Mouse (Mus musculus) lung, postnatal 0 days (tissue): Measurements from ENCODE around the gene Ptgfrn.

Experiments
- CTCF ChIP-seq: IDR thresholded peaks from 2 replicates; pipeline ENCODE4 v1.5.1; 2016; ENCODE audit warnings: antibody characterized with exemption, mild to moderate bottlenecking
- EP300 ChIP-seq: IDR thresholded peaks from 2 replicates; pipeline ENCODE4 v1.6.1; 2016; ENCODE audit warnings: antibody characterized with exemption, mild to moderate bottlenecking, control low read depth

- TF ChIP-seq CTCF (peak; percentile 90), EP300 (no peak)
These were observed 111.2 kb downstream of the Ptgfrn start for GRCm38 (mm10) chr3:100998904-100999340.
